Mouse (Mus musculus) spleen, adult 2 months (tissue): Measurements from ENCODE around the gene Slco3a1. TPM values are rescaled to one million over a fixed set of nuclear protein-coding genes. Genes with fewer than 3 reads are reported as not detected.

Experiments used
- DNase-seq, 2 experiments: peaks; one replicate each; pipeline versions ENCODE4 v3.0.0 to v3.0.0-alpha.2; 2012 to 2021; ENCODE audit warnings: low spot score in 2 of 2, low read depth in 1 of 2
- H3K27ac ChIP-seq: fragments of 200-500 bp; 2 replicates; pipeline ENCODE4 v1.5.1; 2012; ENCODE audit warnings: low read length, inconsistent platforms; ENCODE audit not compliant: insufficient read depth
- H3K27me3 ChIP-seq: fragments of 200-500 bp; 2 replicates; pipeline ENCODE4 v1.6.1; 2012; ENCODE audit warnings: mild to moderate bottlenecking, moderate library complexity, low read length, inconsistent platforms; ENCODE audit not compliant: control insufficient read depth, insufficient read depth
- H3K36me3 ChIP-seq: fragments of 200-500 bp; 2 replicates; pipeline ENCODE4 v1.6.1; 2012; ENCODE audit warnings: mild to moderate bottlenecking, low read length, inconsistent platforms; ENCODE audit not compliant: control insufficient read depth, insufficient read depth
- H3K4me1 ChIP-seq: fragments of 200-500 bp; 2 replicates; pipeline ENCODE4 v1.6.1; 2011; ENCODE audit warnings: inconsistent platforms; ENCODE audit not compliant: control insufficient read depth, insufficient read depth, insufficient read length
- H3K4me3 ChIP-seq: fragments of 200-500 bp; 2 replicates; pipeline ENCODE4 v1.5.1; 2011; ENCODE audit warnings: mild to moderate bottlenecking, inconsistent platforms; ENCODE audit not compliant: insufficient read depth, insufficient read length; ENCODE audit errors: extremely low read depth
- CTCF ChIP-seq: fragments of 200-500 bp; IDR thresholded peaks from 2 replicates; pipeline ENCODE4 v1.5.1; 2011; ENCODE audit warnings: mild to moderate bottlenecking, inconsistent platforms; ENCODE audit not compliant: insufficient read depth, insufficient read length, insufficient replicate concordance; ENCODE audit errors: extremely low read depth
- POLR2A ChIP-seq: fragments of 200-500 bp; IDR thresholded peaks from 2 replicates; pipeline ENCODE4 v1.6.1; 2011; ENCODE audit warnings: low read depth, low read length, inconsistent platforms
- WGBS: fragments of 180-500 bp; shearing (Covaris S2); methylation state at CpG from one replicate; pipeline ENCODE4 v1.1.7; 2018; 5-methylcytosine and 5-hydroxymethylcytosine counted together
- polyA plus RNA-seq: library from polyadenylated mRNA; depleted of rRNA; stranded (reverse); fragments of >200 nt; gene quantifications from 2 replicates; pipeline ENCODE4 v1.2.3, GENCODE M21; 2012

The Slco3a1 gene
- polyA plus RNA-seq, 1 experiment = 23.1 TPM

GRCm38 (mm10) chr7:74491683-74492355, 62.8 kb downstream of the Slco3a1 start:
- no peak overlapping the region for H3K27ac ChIP-seq
- 91% methylated on average over 9 of the region's 9 CpGs for WGBS
- no peak for TF ChIP-seq CTCF
- TF ChIP-seq POLR2A = no peak
- no peaks in the 10 kb centered on the region for H3K36me3 ChIP-seq
- H3K4me3 ChIP-seq = no peak overlapping the region
- no peaks in the 10 kb centered on the region; the same call in 1 of the 2 replicates for H3K4me1 ChIP-seq
- H3K27me3 ChIP-seq = no peaks in the 10 kb centered on the region
- no peak for DNase-seq

- Histone ChIP-seq H3K36me3 (no peaks in the 10 kb centered on the region), H3K4me3 (no peak overlapping the region), H3K4me1 (no peaks in the 10 kb centered on the region), H3K27ac (no peak overlapping the region), H3K27me3 (no peaks in the 10 kb centered on the region)
- DNase-seq = no peak
- WGBS = 89% methylated on average over 3 of the region's 3 CpGs
- TF ChIP-seq CTCF (no peak), POLR2A (no peak)
These were observed 66.4 kb downstream of the Slco3a1 start for GRCm38 (mm10) chr7:74488141-74488540.

- H3K4me1 ChIP-seq = no peaks in the 10 kb centered on the region
- H3K27me3 ChIP-seq = no peaks in the 10 kb centered on the region
- no peak overlapping the region for H3K4me3 ChIP-seq
- TF ChIP-seq POLR2A = no peak
- no peak for TF ChIP-seq CTCF
- no peak for DNase-seq
- no peaks in the 10 kb centered on the region for H3K36me3 ChIP-seq
- 86% methylated on average over 3 of the region's 3 CpGs for WGBS
- no peak overlapping the region for H3K27ac ChIP-seq
These were observed 66.9 kb downstream of the Slco3a1 start for GRCm38 (mm10) chr7:74487727-74488126.

GRCm38 (mm10) chr7:74486083-74486482, 68.5 kb downstream of the Slco3a1 start:
- no peaks in the 10 kb centered on the region for H3K27me3 ChIP-seq
- H3K27ac ChIP-seq = no peak overlapping the region
- WGBS = 72% methylated on average over 4 of the region's 4 CpGs
- H3K4me3 ChIP-seq = no peak overlapping the region
- DNase-seq = no peak
- no peaks in the 10 kb centered on the region for H3K36me3 ChIP-seq
- TF ChIP-seq CTCF = no peak
- TF ChIP-seq POLR2A = no peak
- no peaks in the 10 kb centered on the region for H3K4me1 ChIP-seq

- H3K27ac ChIP-seq = no peak overlapping the region
- H3K4me1 ChIP-seq = no peaks in the 10 kb centered on the region
- no peaks in the 10 kb centered on the region for H3K27me3 ChIP-seq
- TF ChIP-seq POLR2A (no peak), CTCF (no peak)
- WGBS = 74% methylated on average over 2 of the region's 2 CpGs
- no peak for DNase-seq
- no peaks in the 10 kb centered on the region for H3K36me3 ChIP-seq
- H3K4me3 ChIP-seq = no peak overlapping the region
These were observed 68.9 kb downstream of the Slco3a1 start for GRCm38 (mm10) chr7:74485669-74486068.

- Histone ChIP-seq H3K4me1 (no peaks in the 10 kb centered on the region), H3K27me3 (no peaks in the 10 kb centered on the region), H3K36me3 (no peaks in the 10 kb centered on the region), H3K4me3 (no peak overlapping the region), H3K27ac (no peak overlapping the region)
- DNase-seq = no peak
- 92% methylated on average over 2 of the region's 2 CpGs for WGBS
- TF ChIP-seq POLR2A = no peak
- no peak for TF ChIP-seq CTCF
These were observed 70.6 kb downstream of the Slco3a1 start for GRCm38 (mm10) chr7:74484024-74484385.

- 89% methylated on average over 3 of the region's 3 CpGs for WGBS
- DNase-seq = no peak
- TF ChIP-seq POLR2A (no peak), CTCF (no peak)
- no peak overlapping the region for H3K27ac ChIP-seq
- no peaks in the 10 kb centered on the region for H3K4me1 ChIP-seq
- no peaks in the 10 kb centered on the region for H3K27me3 ChIP-seq
- no peaks in the 10 kb centered on the region for H3K36me3 ChIP-seq
- H3K4me3 ChIP-seq = no peak overlapping the region
These were observed 71.1 kb downstream of the Slco3a1 start for GRCm38 (mm10) chr7:74483294-74484023.
